Mouse (Mus musculus) splenic B cell, adult 2 months (primary cell): ENCODE measurements around the gene Ankrd2.
A peak's percentile ranks its signal among the peaks of the same experiment; 100 is the strongest.

ENCODE experiments used
- DNase-seq: peaks from one replicate; pipeline ENCODE4 v3.0.0-alpha.2; 2011; ENCODE audit warnings: low read depth, low spot score
- H3K27me3 ChIP-seq: 2 replicates; pipeline ENCODE4 v1.6.1; 2012; ENCODE audit warnings: mild to moderate bottlenecking, low read length, moderate library complexity, mixed read lengths; ENCODE audit not compliant: control insufficient read depth, poor library complexity, insufficient read depth, severe bottlenecking
- H3K36me3 ChIP-seq: 2 replicates; pipeline ENCODE4 v1.6.1; 2012; ENCODE audit warnings: mild to moderate bottlenecking, low read length, moderate library complexity, mixed read lengths; ENCODE audit not compliant: control insufficient read depth, poor library complexity, insufficient read depth, severe bottlenecking

Gene Ankrd2

GRCm38 (mm10) chr19:42031112-42031511, 4.7 kb upstream of the Ankrd2 start:
- H3K27me3 ChIP-seq: no peaks in the 10 kb centered on the region
- no peak for DNase-seq
- peaks cover 2% of the 10 kb centered on the region; the same call in 1 of the 2 replicates for H3K36me3 ChIP-seq

GRCm38 (mm10) chr19:42033611-42034010, 2.2 kb upstream of the Ankrd2 start:
- DNase-seq: no peak
- H3K27me3 ChIP-seq: no peaks in the 10 kb centered on the region
- peaks cover 2% of the 10 kb centered on the region; the same call in 1 of the 2 replicates for H3K36me3 ChIP-seq

- no peak for DNase-seq
- Histone ChIP-seq H3K27me3 (no peaks in the 10 kb centered on the region), H3K36me3 (peaks cover 2% of the 10 kb centered on the region; the same call in 1 of the 2 replicates)
These were observed 1.5 kb upstream of the Ankrd2 start for GRCm38 (mm10) chr19:42034146-42034775.

- DNase-seq: no peak
- Histone ChIP-seq H3K27me3 (no peaks in the 10 kb centered on the region), H3K36me3 (peaks cover 2% of the 10 kb centered on the region; the same call in 1 of the 2 replicates)
These were observed 832 bp upstream of the Ankrd2 start for GRCm38 (mm10) chr19:42034881-42035455.

- Histone ChIP-seq H3K36me3 (peaks cover 2% of the 10 kb centered on the region; the same call in 1 of the 2 replicates), H3K27me3 (no peaks in the 10 kb centered on the region)
- no peak for DNase-seq
These were observed 557 bp downstream of the Ankrd2 start for GRCm38 (mm10) chr19:42036357-42036756.

- H3K36me3 ChIP-seq: no peaks in the 10 kb centered on the region; the same call in 1 of the 2 replicates
- H3K27me3 ChIP-seq: no peaks in the 10 kb centered on the region
- no peak for DNase-seq
These were observed 1.4 kb downstream of the Ankrd2 start for GRCm38 (mm10) chr19:42037167-42037702.

- Histone ChIP-seq H3K27me3 (no peaks in the 10 kb centered on the region), H3K36me3 (no peaks in the 10 kb centered on the region; the same call in 1 of the 2 replicates)
- no peak for DNase-seq
These were observed 2.5 kb downstream of the Ankrd2 start for GRCm38 (mm10) chr19:42038310-42038709.

- Histone ChIP-seq H3K36me3 (no peaks in the 10 kb centered on the region), H3K27me3 (no peaks in the 10 kb centered on the region)
- no peak for DNase-seq
These were observed 8.2 kb downstream of the Ankrd2 start for GRCm38 (mm10) chr19:42043988-42044387.

GRCm38 (mm10) chr19:42045269-42046102, 9.7 kb downstream of the Ankrd2 start, which contains the start of gene Hoga1:
TSS of gene Hoga1 (plus strand) at chr19:42045610.
- H3K36me3 ChIP-seq: no peaks in the 10 kb centered on the region

GRCm38 (mm10) chr19:42050251-42050650, 14.5 kb downstream of the Ankrd2 start:
- Histone ChIP-seq H3K36me3 (no peaks in the 10 kb centered on the region), H3K27me3 (no peaks in the 10 kb centered on the region; the same call in 1 of the 2 replicates)
- no peak for DNase-seq

More at GRCm38 (mm10) chr19:42045269-42046102, 9.7 kb downstream of the Ankrd2 start, which contains the start of gene Hoga1:
- H3K27me3 ChIP-seq: no peaks in the 10 kb centered on the region
- peak; percentile 61 for DNase-seq

GRCm38 (mm10) chr19:42051351-42051750, 15.6 kb downstream of the Ankrd2 start:
- Histone ChIP-seq H3K27me3 (no peaks in the 10 kb centered on the region; the same call in 1 of the 2 replicates), H3K36me3 (no peaks in the 10 kb centered on the region)
- DNase-seq: no peak

- no peak for DNase-seq
- Histone ChIP-seq H3K36me3 (no peaks in the 10 kb centered on the region), H3K27me3 (no peaks in the 10 kb centered on the region; the same call in 1 of the 2 replicates)
These were observed 16.1 kb downstream of the Ankrd2 start, which contains the start of gene 4933411K16Rik for GRCm38 (mm10) chr19:42051948-42052347. TSS of gene 4933411K16Rik (plus strand) at chr19:42052248.

- no peaks in the 10 kb centered on the region for H3K36me3 ChIP-seq
- no peak for DNase-seq
- no peaks in the 10 kb centered on the region; the same call in 1 of the 2 replicates for H3K27me3 ChIP-seq
These were observed 18.5 kb downstream of the Ankrd2 start for GRCm38 (mm10) chr19:42054255-42054654.

- no peak for DNase-seq
- no peaks in the 10 kb centered on the region; the same call in 1 of the 2 replicates for H3K27me3 ChIP-seq
These were observed 20.1 kb downstream of the Ankrd2 start for GRCm38 (mm10) chr19:42055881-42056280.

More at GRCm38 (mm10) chr19:42055881-42056280, 20.1 kb downstream of the Ankrd2 start:
- H3K36me3 ChIP-seq: no peaks in the 10 kb centered on the region
